Mouse (Mus musculus) embryonic facial prominence, embryonic 11.5 days (tissue): Measurements from ENCODE around the gene Tmem240. TPM values are rescaled to one million over a fixed set of nuclear protein-coding genes. Genes with fewer than 3 reads are reported as not detected.

Experiments
- ATAC-seq: fragments of 200-750 bp; cut with Nextera tagmentation; replicated peaks from 2 replicates; pipeline ENCODE4 v1.8.0; 2017; ENCODE audit warnings: low read depth; ENCODE audit not compliant: insufficient number of reproducible peaks, low FRiP score, low TSS enrichment
- DNase-seq: peaks from one replicate; pipeline ENCODE4 v3.0.0-alpha.2; 2015; ENCODE audit warnings: low spot score
- H3K27ac ChIP-seq: fragments of 300-500 bp; sonication (generic); replicated peaks from 2 replicates; pipeline ENCODE4 v1.5.1; 2014; ENCODE audit warnings: mild to moderate bottlenecking, low read depth, low read length, control low read depth
- H3K27me3 ChIP-seq: fragments of 300-500 bp; sonication (generic); 2 replicates; pipeline ENCODE4 v1.6.1; 2014; ENCODE audit warnings: mild to moderate bottlenecking, low read length, moderate library complexity, mixed read lengths; ENCODE audit not compliant: control insufficient read depth, insufficient read depth
- H3K36me3 ChIP-seq: fragments of 300-500 bp; sonication (generic); replicated peaks from 2 replicates; pipeline ENCODE4 v1.6.1; 2014; ENCODE audit warnings: low read depth, mild to moderate bottlenecking, low read length, moderate library complexity, mixed read lengths; ENCODE audit not compliant: control insufficient read depth, insufficient read depth
- H3K4me1 ChIP-seq: fragments of 300-500 bp; sonication (generic); 2 replicates; pipeline ENCODE4 v1.6.1; 2014; ENCODE audit warnings: low read length, mixed read lengths; ENCODE audit not compliant: control insufficient read depth, insufficient read depth
- H3K4me2 ChIP-seq: fragments of 300-500 bp; sonication (generic); 2 replicates; pipeline ENCODE4 v1.6.1; 2014; ENCODE audit warnings: low read depth, mild to moderate bottlenecking, control low read depth, low read length, moderate library complexity
- H3K4me3 ChIP-seq: fragments of 300-500 bp; sonication (generic); 2 replicates; pipeline ENCODE4 v1.5.1; 2014; ENCODE audit warnings: low read depth, low read length, control low read depth
- H3K9ac ChIP-seq: fragments of 300-500 bp; sonication (generic); replicated peaks from 2 replicates; pipeline ENCODE4 v1.6.1; 2014; ENCODE audit warnings: mild to moderate bottlenecking, control low read depth, low read length
- H3K9me3 ChIP-seq: fragments of 300-500 bp; sonication (generic); replicated peaks from 2 replicates; pipeline ENCODE4 v1.6.1; 2016; ENCODE audit warnings: mild to moderate bottlenecking, low read length, inconsistent platforms, mixed read lengths; ENCODE audit not compliant: control insufficient read depth
- WGBS: fragments of 180-500 bp; shearing (Covaris S2); extraction: QIAGEN DNeasy Blood & Tissue Kit; methylation state at CpG from one replicate; pipeline ENCODE4 v1.1.7; 2014; 5-methylcytosine and 5-hydroxymethylcytosine counted together
- polyA plus RNA-seq: library from polyadenylated mRNA; unstranded; fragments of >200 nt; fragmentation: Nextera tagmentation; extraction: Ambion mirVana; gene quantifications from 2 replicates; pipeline ENCODE4 v1.2.1, GENCODE M21; 2014

Gene Tmem240
- polyA plus RNA-seq, 1 experiment from 2014 or later: 0.56 TPM

- 73% methylated on average over 16 of the region's 16 CpGs for WGBS
- H3K4me3 ChIP-seq: no peak overlapping the region
- peaks cover 6% of the 10 kb centered on the region; the same call in 1 of the 2 replicates for H3K27me3 ChIP-seq
- no peak overlapping the region for H3K27ac ChIP-seq
- H3K4me1 ChIP-seq: no peaks in the 10 kb centered on the region
- ATAC-seq (no peak), DNase-seq (no peak)
- no peaks in the 10 kb centered on the region for H3K9me3 ChIP-seq
- H3K4me2 ChIP-seq: no peak overlapping the region
- H3K9ac ChIP-seq: no peak overlapping the region
- H3K36me3 ChIP-seq: no peaks in the 10 kb centered on the region
Observed at GRCm38 (mm10) chr4:155696261-155697255, 38.0 kb upstream of the Tmem240 start.

DNA sequence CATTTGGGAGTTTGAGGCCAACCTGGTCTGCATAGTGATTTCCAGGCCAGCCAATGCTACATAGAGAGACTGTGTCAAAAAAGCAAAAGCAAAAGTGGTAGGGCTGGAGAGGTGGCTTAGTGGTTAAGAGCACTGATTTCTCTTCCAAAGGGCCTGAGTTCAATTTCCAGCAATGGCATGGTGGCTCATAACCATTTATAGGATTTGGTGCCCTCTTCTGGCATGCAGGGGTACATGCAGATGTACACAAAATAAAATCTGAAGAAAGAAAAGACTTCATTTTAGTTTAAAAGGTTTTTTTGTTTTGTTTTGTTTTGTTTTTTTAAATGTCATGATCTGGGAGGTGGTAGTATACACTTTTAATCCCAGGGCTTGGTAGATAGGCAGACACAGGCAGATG, 34.2 kb upstream of the Tmem240 start:
- H3K9ac ChIP-seq: no peak overlapping the region
- ATAC-seq: no peak
- H3K4me1 ChIP-seq: no peaks in the 10 kb centered on the region
- no peaks in the 10 kb centered on the region for H3K36me3 ChIP-seq
- peak; percentile 51 for DNase-seq
- H3K4me3 ChIP-seq: no peak overlapping the region
- H3K9me3 ChIP-seq: no peaks in the 10 kb centered on the region
- H3K4me2 ChIP-seq: no peak overlapping the region
- peaks cover 2% of the 10 kb centered on the region; the same call in 1 of the 2 replicates for H3K27me3 ChIP-seq
- H3K27ac ChIP-seq: no peak overlapping the region

- no peaks in the 10 kb centered on the region for H3K9me3 ChIP-seq
- WGBS: 94% methylated on average over 4 of the region's 4 CpGs
- no peak overlapping the region for H3K9ac ChIP-seq
- no peak overlapping the region for H3K27ac ChIP-seq
- H3K4me1 ChIP-seq: no peaks in the 10 kb centered on the region
- no peaks in the 10 kb centered on the region for H3K27me3 ChIP-seq
- no peaks in the 10 kb centered on the region for H3K36me3 ChIP-seq
- ATAC-seq (no peak), DNase-seq (no peak)
- H3K4me3 ChIP-seq: no peak overlapping the region
- H3K4me2 ChIP-seq: no peak overlapping the region
Observed at GRCm38 (mm10) chr4:155703425-155703929, 31.1 kb upstream of the Tmem240 start.

DNA sequence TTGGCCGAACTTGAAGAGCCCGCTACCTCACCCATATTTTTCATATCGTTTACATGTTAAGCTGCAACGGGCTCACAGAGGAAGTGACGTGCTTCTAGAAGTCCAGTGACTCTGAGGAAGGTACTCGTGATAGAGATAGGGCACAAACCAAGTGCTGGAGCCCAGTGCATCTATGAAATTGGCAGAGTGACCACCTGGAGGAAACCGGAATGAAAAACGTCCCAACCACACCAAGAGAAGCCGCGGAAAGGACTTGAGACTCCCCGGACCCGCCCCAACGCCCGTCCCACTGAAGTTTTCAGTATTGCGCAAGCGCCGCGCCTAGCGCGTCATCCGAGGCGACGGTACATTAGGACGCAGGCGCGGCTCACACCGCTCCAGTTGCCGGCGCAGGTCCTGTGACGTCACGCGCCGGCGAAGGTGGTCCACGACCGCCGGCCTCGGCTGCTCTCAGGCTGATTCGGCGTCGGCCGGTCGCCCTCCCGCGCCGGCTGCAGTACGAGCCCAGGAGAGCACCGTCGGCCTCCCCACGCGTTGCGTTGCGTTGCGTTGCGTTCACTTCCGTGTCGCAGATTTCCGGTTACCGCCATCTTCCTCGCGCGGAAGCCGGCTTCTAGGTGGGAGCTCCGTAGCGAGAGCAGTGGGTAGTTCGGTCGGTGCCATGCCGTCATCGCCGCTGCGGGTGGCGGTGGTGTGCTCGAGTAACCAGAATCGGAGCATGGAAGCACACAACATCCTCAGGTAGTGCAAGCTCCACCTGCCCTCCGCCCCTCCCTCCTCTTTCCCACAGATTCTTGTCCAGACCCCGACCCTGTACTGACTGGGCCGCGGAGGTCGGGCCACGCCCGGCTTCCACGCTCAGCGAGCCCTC, 29.6 kb upstream of the Tmem240 start, which contains the start of gene Ssu72:
Gene Ssu72, plus strand, starts transcription at position 80 of the 871 bp plus-strand sequence.
- Histone ChIP-seq H3K36me3 (no peaks in the 10 kb centered on the region; the same call in 1 of the 2 replicates), H3K9ac (peak within 1 kb of the TSS; percentile 85), H3K27ac (peak within 1 kb of the TSS; percentile 87), H3K4me2 (peak within 1 kb of the TSS; percentile 84), H3K4me1 (no peaks in the 10 kb centered on the region), H3K4me3 (peak within 1 kb of the TSS; percentile 92), H3K9me3 (no peaks in the 10 kb centered on the region), H3K27me3 (no peaks in the 10 kb centered on the region)
- WGBS: under 1% methylated on average over 79 of the region's 83 CpGs
- peak; percentile 96 for DNase-seq
- ATAC-seq: peak; percentile 95

DNA sequence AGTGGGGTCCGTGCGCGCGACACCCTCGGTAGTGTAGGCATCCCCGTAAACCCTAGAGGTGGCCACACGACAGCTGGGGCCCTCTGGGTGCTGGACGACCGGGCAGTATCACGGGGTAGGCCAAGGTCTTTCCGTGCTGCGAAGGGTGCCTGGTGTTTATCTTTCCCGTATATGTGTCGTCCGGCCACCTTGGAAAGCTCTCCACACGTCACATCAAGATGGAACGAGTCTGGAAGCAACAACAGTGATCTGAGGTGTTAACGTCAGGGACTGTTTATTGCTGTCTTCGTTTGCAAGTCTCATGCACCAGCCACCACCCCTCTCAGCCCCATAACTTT, 29.0 kb upstream of the Tmem240 start:
- Histone ChIP-seq H3K36me3 (no peaks in the 10 kb centered on the region; the same call in 1 of the 2 replicates), H3K27me3 (no peaks in the 10 kb centered on the region), H3K4me3 (peak overlapping the region; percentile 92), H3K27ac (peak overlapping the region; percentile 87), H3K9me3 (no peaks in the 10 kb centered on the region), H3K9ac (peak overlapping the region; percentile 85), H3K4me1 (no peaks in the 10 kb centered on the region), H3K4me2 (peak overlapping the region; percentile 52)
- WGBS: 0% methylated on average over 19 of the region's 19 CpGs
- DNase-seq: no peak
- peak; percentile 3; the same call in 1 of the 2 replicates for ATAC-seq

GRCm38 (mm10) chr4:155708582-155708981, 26.0 kb upstream of the Tmem240 start:
- Histone ChIP-seq H3K9ac (no peak overlapping the region), H3K4me3 (no peak overlapping the region), H3K27me3 (no peaks in the 10 kb centered on the region), H3K4me2 (no peak overlapping the region), H3K4me1 (no peaks in the 10 kb centered on the region), H3K36me3 (no peaks in the 10 kb centered on the region; the same call in 1 of the 2 replicates), H3K27ac (no peak overlapping the region), H3K9me3 (no peaks in the 10 kb centered on the region)
- DNase-seq: no peak
- ATAC-seq: no peak
- 84% methylated on average over 2 of the region's 2 CpGs for WGBS

DNA sequence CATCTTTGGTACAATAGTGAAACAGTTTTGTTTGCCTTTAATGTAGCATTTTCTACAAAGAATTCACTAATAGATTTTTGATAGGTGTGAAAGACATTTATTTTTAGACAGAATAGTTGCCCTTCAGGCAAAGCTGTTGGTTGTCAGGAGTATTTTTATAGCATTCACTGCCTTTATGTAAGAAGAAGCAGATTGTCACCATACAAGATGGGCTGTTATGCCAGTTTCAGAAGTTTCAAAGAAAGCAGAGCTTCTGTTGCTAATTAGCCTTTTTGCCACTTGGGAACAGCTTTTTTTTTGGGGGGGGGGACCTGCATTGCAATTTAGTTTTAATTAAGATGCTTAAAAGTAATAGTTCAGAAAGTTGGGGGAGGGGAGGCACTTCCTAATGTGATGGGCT, 25.6 kb upstream of the Tmem240 start:
- Histone ChIP-seq H3K4me1 (no peaks in the 10 kb centered on the region), H3K27ac (no peak overlapping the region), H3K4me3 (no peak overlapping the region), H3K4me2 (no peak overlapping the region), H3K27me3 (no peaks in the 10 kb centered on the region), H3K9ac (no peak overlapping the region), H3K36me3 (no peaks in the 10 kb centered on the region; the same call in 1 of the 2 replicates), H3K9me3 (no peaks in the 10 kb centered on the region)
- DNase-seq: no peak
- no peak for ATAC-seq
